Mouse (Mus musculus) left cerebral cortex, postnatal 4 days (tissue): ENCODE results near the gene 1700013F07Rik. TPM values are rescaled to one million over a fixed set of nuclear protein-coding genes. Genes with fewer than 3 reads are reported as not detected.
"Not testable (repeated sequence)": the region's sequence is repeated elsewhere in the genome, so short reads cannot be mapped to it uniquely, and the experiment has no call there.

ENCODE experiments used
- DNase-seq: peaks from one replicate; pipeline ENCODE4 v3.0.0-alpha.2; 2022
- intact Hi-C: fragments of 180-260 bp; cut with DNase I; formaldehyde crosslinking; loops from one replicate; pipeline ENCODE4 v1.15.1; 2025
- total RNA-seq, 2 experiments: library from RNA; stranded (reverse); gene quantifications; 2 replicates each; pipeline ENCODE4 v1.2.3; 2021

Gene 1700013F07Rik
- total RNA-seq, 2 experiments from 2014 or later, result 2.4 to 2.7 TPM

GRCm38 (mm10) chr3:108542299-108542698 lies 8.3 kb downstream of the 1700013F07Rik start:
- no peak for DNase-seq
- intact Hi-C loops, result no loop called here

- intact Hi-C loops, result loop anchor here (5.0 to 10.0 kb wide), 2 partner anchors 109 to 152 kb away; partner anchors contain the start of gene Sars
- no peak for DNase-seq
Measured at GRCm38 (mm10) chr3:108554111-108554561, 20.2 kb downstream of the 1700013F07Rik start.

GRCm38 (mm10) chr3:108554587-108555312 lies 20.8 kb downstream of the 1700013F07Rik start:
- peak; percentile 94 for DNase-seq
- intact Hi-C loops, result loop anchor here (5.0 to 10.0 kb wide), 2 partner anchors 110 to 152 kb away; partner anchors contain the start of gene Sars

DNA sequence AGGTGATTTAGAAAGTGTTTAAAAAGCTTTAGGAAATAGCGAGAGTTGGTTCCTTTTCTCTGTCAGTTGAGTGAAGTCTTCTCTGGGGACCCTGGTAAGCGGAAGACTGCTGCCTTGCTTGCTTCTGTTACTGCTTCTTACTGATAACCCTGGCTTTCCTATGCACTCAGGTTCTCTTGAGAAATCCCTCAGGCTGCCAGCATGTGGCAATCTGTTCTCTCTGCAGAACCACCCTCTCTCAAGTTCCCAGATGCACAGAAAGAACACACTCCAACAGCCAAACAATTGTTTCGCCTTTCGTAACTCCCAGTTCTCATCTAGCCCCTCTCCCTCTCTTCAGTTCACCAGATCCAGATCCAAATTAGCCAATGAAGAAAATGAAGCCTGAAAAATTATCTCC lies 23.9 kb downstream of the 1700013F07Rik start:
- intact Hi-C loops, result loop anchor here (10.0 kb wide), 1 partner anchor 113 kb away; the partner anchor contains the start of gene Sars

DNA sequence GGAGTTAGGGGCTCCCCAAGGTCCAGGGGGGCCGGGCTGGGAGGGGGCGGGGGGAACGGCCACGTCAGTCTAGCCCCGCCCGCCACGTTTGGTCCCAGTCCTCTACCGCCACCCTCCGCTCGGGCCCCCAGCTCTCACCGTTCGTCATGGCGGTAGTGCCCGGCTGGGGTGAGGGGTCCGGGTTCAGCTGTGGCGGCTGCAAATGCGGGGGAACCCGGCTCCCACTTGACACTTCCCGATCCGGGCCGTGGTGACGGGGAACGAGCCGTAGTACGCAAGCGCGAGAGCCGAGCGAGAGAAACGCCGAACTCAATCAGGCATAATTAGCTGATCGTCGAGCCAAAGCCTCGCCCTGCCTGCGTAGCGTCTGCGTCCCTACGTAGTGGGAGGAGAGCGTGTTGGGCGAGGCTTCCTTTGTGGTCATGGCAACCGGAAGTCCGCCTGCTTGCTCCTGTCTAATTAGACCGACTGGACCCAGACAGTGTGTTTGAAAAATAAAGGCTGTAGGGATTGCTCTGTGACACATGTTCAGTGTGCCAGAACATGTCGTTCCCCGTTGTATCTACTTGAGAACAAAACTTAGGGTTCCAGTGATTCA lies 28.3 kb downstream of the 1700013F07Rik start, which contains the start of gene Tmem167b:
TSS of gene Tmem167b (minus strand) at position 334 of the 598 bp plus-strand sequence.
- intact Hi-C loops, result loop anchor here (10.0 kb wide), 1 partner anchor 397 kb away; no protein-coding TSS in a partner anchor
- DNase-seq, result peak; percentile 97

More for the DNA sequence above, 23.9 kb downstream of the 1700013F07Rik start:
- DNase-seq, result no peak

- intact Hi-C loops, result loop anchor here (10.0 kb wide), 1 partner anchor 398 kb away; no protein-coding TSS in a partner anchor
- DNase-seq, result peak; percentile 29
Measured at GRCm38 (mm10) chr3:108562777-108563271, 28.9 kb downstream of the 1700013F07Rik start.

- DNase-seq, result peak; percentile 81
- intact Hi-C loops, result loop anchor here (10.0 kb wide), 1 partner anchor 399 kb away; no protein-coding TSS in a partner anchor
Measured at GRCm38 (mm10) chr3:108563309-108563708, 29.4 kb downstream of the 1700013F07Rik start.

DNA sequence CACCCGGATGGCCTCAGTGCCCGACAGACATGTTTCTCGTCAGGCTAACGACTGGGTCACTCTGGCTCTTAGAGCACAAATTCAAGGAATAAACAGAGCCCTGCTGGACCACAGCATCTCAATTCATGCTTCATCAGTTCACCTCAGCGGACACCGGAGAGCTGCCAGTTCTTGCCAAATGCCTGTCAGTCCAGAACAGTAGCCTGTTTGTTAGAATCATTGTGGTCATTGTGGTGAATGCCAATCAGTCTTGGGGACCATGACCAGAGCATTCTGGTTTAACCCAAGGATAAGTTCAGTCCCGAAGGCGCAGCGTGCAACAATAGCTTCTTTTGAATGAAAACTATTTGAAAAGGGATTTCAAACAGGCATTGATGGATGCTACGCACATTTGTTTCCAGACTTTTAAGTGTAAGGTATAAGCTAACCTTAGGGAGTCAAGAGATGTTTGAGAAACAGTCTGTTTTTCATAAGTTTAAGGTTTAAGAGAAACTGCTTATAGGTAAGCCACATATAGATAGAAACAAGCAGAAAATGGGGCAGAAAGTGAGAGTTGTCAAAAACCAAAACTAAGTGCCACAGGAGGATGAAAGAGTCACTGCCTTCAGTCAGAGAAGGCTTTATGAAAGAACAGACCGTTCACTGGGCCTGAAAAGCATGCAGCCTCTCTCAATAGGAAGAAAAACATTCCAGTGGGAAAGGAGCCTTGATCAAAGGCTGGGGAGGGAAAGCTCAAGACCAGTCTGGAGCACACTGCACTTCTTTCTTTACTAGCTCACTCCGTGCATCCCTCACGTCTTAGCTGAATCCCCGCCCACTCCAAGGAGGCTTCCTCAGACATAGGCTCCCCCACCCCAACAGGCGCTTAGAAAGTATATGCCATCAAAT lies 34.3 kb downstream of the 1700013F07Rik start:
- intact Hi-C loops, result loop anchor here (10.0 kb wide), 1 partner anchor 403 kb away; no protein-coding TSS in a partner anchor

GRCm38 (mm10) chr3:108569636-108570035 lies 35.7 kb downstream of the 1700013F07Rik start:
- intact Hi-C loops, result loop anchor here (10.0 kb wide), 1 partner anchor 405 kb away; no protein-coding TSS in a partner anchor
- DNase-seq, result not testable (repeated sequence)

More for the DNA sequence above, 34.3 kb downstream of the 1700013F07Rik start:
- peak; percentile 62 for DNase-seq

DNA sequence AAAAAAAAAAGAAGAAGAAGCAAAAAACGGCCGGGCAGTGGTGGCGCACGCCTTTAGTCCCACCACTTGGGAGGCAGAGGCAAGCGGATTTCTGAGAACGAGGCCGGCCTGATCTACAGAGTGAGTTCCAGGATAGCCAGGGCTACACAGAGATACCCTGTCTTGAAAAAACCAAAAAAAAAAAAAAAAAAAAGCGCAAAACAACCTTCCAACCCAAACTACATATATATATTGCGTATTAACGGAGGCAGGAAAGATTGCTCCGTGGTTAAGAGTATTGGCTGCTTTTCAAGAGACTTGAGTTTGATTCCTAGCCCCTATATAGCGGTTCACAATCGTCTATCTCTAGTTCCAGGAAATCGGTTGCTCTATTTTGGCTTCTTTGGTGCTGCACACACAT lies 36.9 kb downstream of the 1700013F07Rik start:
- no peak for DNase-seq
- intact Hi-C loops, result no loop called here

GRCm38 (mm10) chr3:108571443-108572294 lies 37.7 kb downstream of the 1700013F07Rik start, which contains the start of gene Taf13:
TSS of gene Taf13 (plus strand) at chr3:108571698.
- peak; percentile 96 for DNase-seq

GRCm38 (mm10) chr3:108572309-108573010 lies 38.5 kb downstream of the 1700013F07Rik start:
- intact Hi-C loops, result no loop called here

More at GRCm38 (mm10) chr3:108571443-108572294, 37.7 kb downstream of the 1700013F07Rik start, which contains the start of gene Taf13:
- intact Hi-C loops, result no loop called here

DNA sequence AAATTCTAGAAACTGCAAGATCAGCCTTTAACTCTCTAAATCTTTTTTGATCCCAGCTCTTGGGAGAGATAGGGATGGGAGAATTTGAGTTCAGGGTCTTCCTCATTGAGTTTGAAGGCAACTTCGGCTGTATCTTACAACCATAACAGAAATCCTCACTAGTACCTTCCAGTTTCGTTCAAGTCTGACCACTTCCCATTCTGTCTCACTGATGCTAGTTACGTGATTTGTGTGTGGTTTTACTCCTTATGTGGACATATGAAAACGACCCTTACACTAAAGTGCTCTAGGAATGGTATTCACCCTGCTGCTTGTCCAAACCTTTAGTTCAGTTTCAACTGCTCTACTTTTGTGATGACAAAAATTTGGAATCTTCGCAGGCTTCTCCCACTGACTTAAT lies 40.1 kb downstream of the 1700013F07Rik start:
- intact Hi-C loops, result no loop called here
- no peak for DNase-seq

More at GRCm38 (mm10) chr3:108572309-108573010, 38.5 kb downstream of the 1700013F07Rik start:
- DNase-seq, result no peak

DNA sequence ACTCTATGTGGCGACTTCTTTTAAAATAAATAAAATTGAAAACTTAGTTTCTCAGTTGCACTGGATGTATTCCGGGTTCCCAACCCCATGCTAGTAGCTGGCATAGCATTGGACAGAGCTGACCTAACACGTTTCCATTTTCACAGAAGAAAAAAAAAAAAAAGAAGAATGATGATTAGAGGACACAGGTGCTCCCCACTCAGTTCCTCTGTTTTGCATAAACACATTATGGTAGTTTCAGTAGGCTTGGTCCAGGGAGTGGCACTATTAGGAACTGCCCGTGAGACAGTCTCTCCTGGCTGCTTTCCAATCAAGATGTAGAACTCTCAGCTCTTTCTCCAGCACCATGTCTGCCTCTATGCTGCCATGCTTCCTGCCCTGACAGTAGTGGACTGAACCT lies 50.6 kb downstream of the 1700013F07Rik start:
- no peak for DNase-seq
- intact Hi-C loops, result no loop called here

- intact Hi-C loops, result no loop called here
- peak; percentile 43 for DNase-seq
Measured at GRCm38 (mm10) chr3:108588446-108588845, 54.5 kb downstream of the 1700013F07Rik start.

DNA sequence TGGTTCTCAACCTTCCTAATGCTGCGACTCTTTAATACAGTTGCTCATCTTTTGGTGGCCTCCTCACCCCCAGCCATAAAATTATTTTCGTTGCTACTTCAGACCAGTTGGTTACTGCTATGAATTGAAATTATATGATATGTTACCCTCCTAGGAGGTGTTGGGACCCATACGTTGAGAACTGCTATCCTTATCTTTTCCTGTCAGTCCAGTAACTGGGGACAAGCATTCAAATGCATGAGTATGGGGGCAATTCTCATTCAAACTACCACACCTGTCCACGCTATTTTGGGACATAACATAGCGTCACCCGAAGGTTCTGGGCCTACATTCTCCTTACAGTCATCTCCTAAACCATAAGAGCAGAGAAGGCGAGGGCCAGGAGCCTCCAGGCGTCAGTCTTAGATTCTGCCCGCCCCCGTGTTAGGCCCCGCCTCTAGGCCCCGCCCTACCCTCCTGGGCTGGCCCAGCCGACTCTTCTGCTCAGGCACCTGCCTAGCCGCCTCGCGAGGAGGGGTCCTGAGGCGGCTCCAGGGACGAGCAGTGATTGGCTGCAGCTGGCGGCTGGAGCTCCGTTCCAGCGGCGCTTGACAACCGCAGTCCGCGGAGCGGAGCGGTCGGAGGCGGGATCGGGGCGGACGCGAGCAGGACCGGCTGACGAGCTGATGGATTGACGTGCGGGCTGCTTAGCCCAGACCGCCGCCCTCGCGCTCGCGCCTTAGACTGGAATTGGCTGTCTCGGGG lies 57.0 kb downstream of the 1700013F07Rik start, which contains the start of gene Wdr47:
TSS of gene Wdr47 (plus strand) at position 494 of the 744 bp plus-strand sequence.
- intact Hi-C loops, result no loop called here
- DNase-seq, result peak; percentile 97
